Comparison of ENCODE assay signal across 17 mouse cellular contexts in the genomic region with DNA sequence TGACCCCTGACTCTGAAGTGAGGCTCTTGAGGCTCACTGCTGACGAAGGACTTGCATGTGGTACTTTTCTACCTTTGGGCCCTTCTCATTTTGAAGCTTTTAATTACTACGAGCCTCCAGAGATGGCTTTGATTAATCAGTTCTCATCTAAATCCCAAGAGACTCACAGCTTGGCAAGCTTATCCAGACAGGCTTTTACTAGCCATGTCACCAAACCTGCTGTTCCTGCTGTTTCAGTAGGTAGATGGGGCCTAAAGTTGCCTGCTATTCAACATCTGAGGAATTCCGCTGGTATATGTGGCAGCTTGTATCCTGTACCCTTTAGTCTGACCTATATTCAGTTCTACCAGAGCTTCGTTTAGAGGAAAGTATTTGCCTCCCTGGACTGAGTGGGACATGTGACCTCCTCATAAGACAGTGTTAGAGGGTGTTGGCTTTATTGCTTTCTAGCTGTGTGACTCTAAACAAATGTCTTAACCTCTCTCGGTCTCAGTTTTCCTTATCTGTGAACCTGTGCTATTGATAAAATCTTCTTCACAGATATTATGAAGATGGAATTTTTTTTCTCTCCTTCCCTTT. TPM values are rescaled to one million over a fixed set of nuclear protein-coding genes. Genes with fewer than 3 reads are reported as not detected.
DNase-seq lines count a peak whose midpoint lies in the region; ATAC-seq and TF ChIP-seq lines count a peak whose summit lies in the region.
"Had no signal": no experiment of that assay in that cellular context is flagged by ENCODE, and none has a peak within 500 bp of the region (broad histone marks: within the 10 kb centered on the region; RNA-seq: fewer than 3 reads in every experiment).

No protein-coding gene starts in this region.

- H3K9me3 ChIP-seq in kidney, postnatal 0 days (replicated peaks; ENCODE audit: low read length): no peaks in the 10 kb centered on the region
- H3K9me3 ChIP-seq in intestine, embryonic 15.5 days: no peaks in the 10 kb centered on the region
- no peaks in the 10 kb centered on the region for H3K9me3 ChIP-seq in forebrain, embryonic 14.5 days (replicated peaks; ENCODE audit: control insufficient read depth, low read length)
- H3K9me3 ChIP-seq: embryonic facial prominence, embryonic 12.5 days; forebrain, embryonic 13.5 days; heart, embryonic 12.5 days; hindbrain, embryonic 10.5 days had no signal

- DNase-seq in kidney, postnatal 0 days (ENCODE audit: low spot score): no peak
- no peak for DNase-seq in kidney, postnatal 4 days
- DNase-seq in fat pad, adult 2 months (ENCODE audit: extremely low read depth, low read depth, low spot score): peak; percentile 96
- no peak for DNase-seq in heart, adult 9 months (ENCODE audit: low spot score in 2 of 2)
- DNase-seq in forebrain, embryonic 14.5 days (ENCODE audit: low spot score): no peak
- DNase-seq: adrenal gland, postnatal 10 days; cerebellum, adult 11 months; cerebellum, adult 8-10 months; cerebellum, postnatal 14 days; embryo, embryonic 11 days; heart, adult 2 months had no signal

- H3K27ac ChIP-seq in kidney, postnatal 0 days: 0 out of 2 replicates have a peak overlapping the region, but pooled peaks have one; percentile 31
- no peak overlapping the region for H3K27ac ChIP-seq in intestine, embryonic 15.5 days
- H3K27ac ChIP-seq in forebrain, embryonic 14.5 days (ENCODE audit: low read depth, low read length): no peak overlapping the region
- H3K27ac ChIP-seq: embryonic facial prominence, embryonic 12.5 days; forebrain, embryonic 13.5 days; heart, adult 2 months; hindbrain, embryonic 10.5 days; hindbrain, embryonic 14.5 days had no signal

- no peaks in the 10 kb centered on the region for H3K27me3 ChIP-seq in kidney, postnatal 0 days (ENCODE audit: insufficient read depth, low read length)
- no peaks in the 10 kb centered on the region for H3K27me3 ChIP-seq in intestine, embryonic 15.5 days (replicated peaks)
- no peaks in the 10 kb centered on the region for H3K27me3 ChIP-seq in forebrain, embryonic 14.5 days (replicated peaks; ENCODE audit: control insufficient read depth, insufficient read depth, low read length)
- H3K27me3 ChIP-seq: embryonic facial prominence, embryonic 12.5 days; forebrain, embryonic 13.5 days; heart, embryonic 12.5 days had no signal

- H3K4me2 ChIP-seq in kidney, postnatal 0 days (ENCODE audit: low read length): no peak overlapping the region
- H3K4me2 ChIP-seq in intestine, embryonic 15.5 days (replicated peaks): no peak overlapping the region
- H3K4me2 ChIP-seq in forebrain, embryonic 14.5 days (ENCODE audit: low read length): no peak overlapping the region
- H3K4me2 ChIP-seq: embryonic facial prominence, embryonic 12.5 days; forebrain, embryonic 13.5 days; heart, embryonic 12.5 days; hindbrain, embryonic 14.5 days had no signal

- H3K4me3 ChIP-seq in kidney, postnatal 0 days (replicated peaks; ENCODE audit: low read depth, low read length): no peak overlapping the region
- H3K4me3 ChIP-seq in intestine, embryonic 15.5 days (replicated peaks): no peak overlapping the region
- no peak overlapping the region for H3K4me3 ChIP-seq in forebrain, embryonic 14.5 days (ENCODE audit: low read depth, low read length)
- H3K4me3 ChIP-seq: embryonic facial prominence, embryonic 12.5 days; forebrain, embryonic 13.5 days; heart, adult 2 months; heart, embryonic 12.5 days; hindbrain, embryonic 10.5 days had no signal

- 81% methylated on average over 5 of the region's 5 CpGs for WGBS in kidney, postnatal 0 days
- 69% methylated on average over 5 of the region's 5 CpGs for WGBS in intestine, embryonic 15.5 days
- 90% methylated on average over 5 of the region's 5 CpGs for WGBS in forebrain, embryonic 14.5 days

- no peaks in the 10 kb centered on the region for H3K36me3 ChIP-seq in kidney, postnatal 0 days (ENCODE audit: insufficient read depth, low read length)
- H3K36me3 ChIP-seq in intestine, embryonic 15.5 days: no peaks in the 10 kb centered on the region; the same call in 1 of the 2 replicates
- H3K36me3 ChIP-seq in forebrain, embryonic 14.5 days (ENCODE audit: control insufficient read depth, insufficient read depth, low read length): peaks cover 23% of the 10 kb centered on the region; the same call in 1 of the 2 replicates

- no peak for ATAC-seq in kidney, postnatal 0 days (replicated peaks; ENCODE audit: low FRiP score, low read depth)
- peak; percentile 39; the same call in 1 of the 2 replicates for ATAC-seq in intestine, embryonic 15.5 days
- no peak for ATAC-seq in forebrain, embryonic 14.5 days
- ATAC-seq: forebrain, embryonic 13.5 days had no signal

- no peak for TF ChIP-seq CTCF in kidney, postnatal 0 days (IDR thresholded peaks at IDR 0.05; ENCODE audit: low read depth)

- 0 out of 2 replicates have a peak, but pooled peaks cover 3% of the 10 kb centered on the region for H3K4me1 ChIP-seq in kidney, postnatal 0 days (replicated peaks; ENCODE audit: insufficient read depth, low read length)
- H3K4me1 ChIP-seq in intestine, embryonic 15.5 days (replicated peaks): peaks cover 13% of the 10 kb centered on the region
- H3K4me1 ChIP-seq in forebrain, embryonic 14.5 days (ENCODE audit: control insufficient read depth, insufficient read depth, low read length): no peaks in the 10 kb centered on the region
- H3K4me1 ChIP-seq: forebrain, embryonic 13.5 days had no signal

- no peak overlapping the region for H3K9ac ChIP-seq in kidney, postnatal 0 days (ENCODE audit: low read depth, low read length)
- no peak overlapping the region for H3K9ac ChIP-seq in intestine, embryonic 15.5 days
- no peak overlapping the region for H3K9ac ChIP-seq in forebrain, embryonic 14.5 days (ENCODE audit: low read length)
- H3K9ac ChIP-seq: embryonic facial prominence, embryonic 12.5 days; forebrain, embryonic 13.5 days; heart, embryonic 12.5 days; hindbrain, embryonic 14.5 days had no signal

RNA-seq across cellular contexts. Expression of a gene that starts 10.1 kb away (rescaled TPM):
- 54.5 and 61.6 TPM in 2 replicates for polyA plus RNA-seq in kidney, postnatal 0 days (2015; fragmentation: Nextera tagmentation; extraction: Ambion mirVana)
- 63.5 and 71.3 TPM in 2 replicates for polyA plus RNA-seq in intestine, embryonic 15.5 days (2015; fragmentation: Nextera tagmentation; extraction: Ambion mirVana)
- 58.4 and 75.5 TPM in 2 replicates for polyA plus RNA-seq in forebrain, embryonic 14.5 days (2014; fragmentation: Nextera tagmentation; extraction: Ambion mirVana)

RNA-seq across cellular contexts. Expression of a gene that starts 48.8 kb away (rescaled TPM):
- 0.08 and 0.11 TPM in 2 replicates for polyA plus RNA-seq in kidney, postnatal 0 days (2015; fragmentation: Nextera tagmentation; extraction: Ambion mirVana)
- 0.58 and 0.76 TPM in 2 replicates for polyA plus RNA-seq in intestine, embryonic 15.5 days (2015; fragmentation: Nextera tagmentation; extraction: Ambion mirVana)
- 0.75 and 1.0 TPM in 2 replicates for polyA plus RNA-seq in forebrain, embryonic 14.5 days (2014; fragmentation: Nextera tagmentation; extraction: Ambion mirVana)
